Mouse (Mus musculus): Measurements from ENCODE around the gene Gm3573. TPM values are rescaled to one million over a fixed set of nuclear protein-coding genes. Genes with fewer than 3 reads are reported as not detected.
A peak's percentile ranks its signal among the peaks of the same experiment; 100 is the strongest.
"Not testable (repeated sequence)": the region's sequence is repeated elsewhere in the genome, so short reads cannot be mapped to it uniquely, and the experiment has no call there.

Gene Gm3573
- total RNA-seq (2021): 1 to 10 TPM; 2.3 to 2.4 TPM

DNA sequence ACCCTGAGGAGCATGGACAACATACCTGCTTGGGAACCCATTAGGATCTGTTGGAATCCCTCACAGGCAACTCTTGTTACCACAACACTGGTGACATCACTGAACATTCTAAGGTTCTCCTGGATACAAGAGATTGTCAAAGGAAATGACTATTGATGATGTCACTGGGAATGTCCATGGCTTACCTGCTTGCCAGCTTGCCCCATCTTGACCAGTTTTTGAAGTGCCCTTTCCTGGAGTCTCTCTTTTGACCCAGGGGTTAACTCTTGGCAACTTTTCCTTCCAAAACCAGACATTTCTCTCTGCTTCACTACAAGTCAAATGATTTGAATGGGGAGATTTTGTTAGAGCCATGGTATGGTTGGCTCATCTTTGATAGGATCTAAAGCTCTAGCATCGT, at the start of gene Gm3573:
TSS of gene Gm3573 (minus strand) at position 101 of the 400 bp plus-strand sequence.
- not testable (repeated sequence) for DNase-seq (ENCODE audit: extremely low spot score in 1 of 2, low spot score in 1 of 2)

DNA sequence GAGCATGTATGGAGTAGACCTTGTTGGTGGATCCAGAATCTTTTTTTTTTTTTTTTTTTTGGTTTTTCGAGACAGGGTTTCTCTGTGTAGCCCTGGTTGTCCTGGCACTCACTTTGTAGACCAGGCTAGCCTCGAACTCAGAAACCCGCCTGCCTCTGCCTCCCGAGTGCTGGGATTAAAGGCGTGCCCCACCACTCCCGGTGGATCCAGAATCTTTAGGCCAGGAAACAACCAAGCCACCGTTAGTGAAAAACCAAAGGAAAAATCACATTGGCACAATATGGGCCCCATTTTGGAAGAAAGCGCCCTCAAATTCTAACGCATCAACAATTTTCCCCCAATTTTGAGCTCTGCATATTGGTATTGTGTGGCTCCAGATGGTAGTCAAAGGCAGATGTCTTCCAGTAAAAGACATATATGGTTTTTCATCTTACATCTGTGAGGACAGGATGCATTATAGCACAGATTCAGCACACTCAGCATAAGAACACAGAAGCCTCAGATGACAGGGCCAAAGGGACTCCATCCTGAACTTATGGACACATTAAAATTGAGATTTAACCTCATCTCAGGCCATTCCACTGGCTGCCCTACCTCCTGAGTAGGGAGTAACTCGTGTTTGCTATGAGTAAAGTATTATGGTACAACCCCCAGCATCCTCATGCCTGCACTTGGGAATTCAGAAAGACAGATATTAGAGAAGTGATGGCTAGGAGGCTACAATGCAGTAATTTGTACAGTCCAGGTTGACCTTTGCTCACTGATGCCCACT, 26.4 kb upstream of the Gm3573 start:
- DNase-seq (ENCODE audit: extremely low spot score in 1 of 2, low spot score in 1 of 2): not testable (repeated sequence)

DNA sequence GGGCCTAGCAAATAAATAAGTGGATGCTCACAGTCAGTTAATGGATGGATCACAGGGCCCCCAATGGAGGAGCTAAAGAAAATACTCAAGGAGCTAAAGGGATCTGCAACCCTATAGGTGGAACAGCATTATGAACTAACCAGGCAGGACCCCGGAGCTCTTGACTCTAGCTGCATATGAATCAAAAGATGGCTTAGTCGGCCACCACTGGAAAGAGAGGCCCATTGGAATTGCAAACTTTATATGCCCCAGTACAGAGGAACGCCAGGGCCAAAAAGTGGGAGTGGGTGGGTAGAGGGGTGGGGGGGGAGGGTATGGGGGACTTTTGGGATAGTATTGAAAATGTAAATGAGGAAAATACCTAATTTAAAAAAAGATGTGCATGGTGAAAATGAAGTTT, 6.7 kb downstream of the Gm3573 start:
- peak in 1 of 2 experiments; percentile 1 for DNase-seq (ENCODE audit: extremely low spot score in 1 of 2, low spot score in 1 of 2)

DNA sequence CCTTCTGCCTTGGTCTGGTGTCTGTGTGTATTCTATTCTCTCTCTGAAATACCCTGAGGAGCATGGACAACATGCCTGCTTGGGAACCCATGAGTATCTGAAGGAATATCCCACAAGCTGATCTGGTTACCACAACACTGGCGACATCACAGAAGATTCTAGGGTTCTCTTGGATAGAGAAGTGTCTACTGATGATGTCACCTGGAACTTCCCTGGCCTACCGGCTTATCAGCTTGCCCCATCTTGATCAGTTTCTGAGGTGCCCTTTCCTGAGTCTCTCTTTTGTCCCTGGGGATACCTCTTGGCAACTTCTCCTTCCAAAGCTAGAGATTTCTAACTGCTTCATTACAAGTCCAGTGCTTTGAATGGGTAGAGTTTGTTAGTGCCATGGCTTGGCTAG, 28.1 kb downstream of the Gm3573 start, which contains the start of gene Gm17027:
TSS of gene Gm17027 (minus strand) at position 101 of the 400 bp plus-strand sequence.
- DNase-seq (ENCODE audit: extremely low spot score in 1 of 2, low spot score in 1 of 2): not testable (repeated sequence)

Other genes starting within 250 kb of the Gm3573 start
- gene 1700024B05Rik, start 246.8 kb downstream of the Gm3573 start, total RNA-seq (2021): not detected
- gene Gm6401, start 222.9 kb downstream of the Gm3573 start, total RNA-seq (2021): not detected
- not detected for gene Gm3543, start 207.5 kb downstream of the Gm3573 start, total RNA-seq (2021)
- gene Gm7951, start 73.4 kb downstream of the Gm3573 start, total RNA-seq (2021): not detected
- gene Gm17027, start 28.2 kb downstream of the Gm3573 start, total RNA-seq (2021): not detected
- not detected for gene Gm17026, start 69.3 kb upstream of the Gm3573 start, total RNA-seq (2021)
- not detected for gene Gm9611, start 106.6 kb upstream of the Gm3573 start, total RNA-seq (2021)
- not detected for gene Gm7995, start 119.4 kb upstream of the Gm3573 start, total RNA-seq (2021)
- not detected for gene Gm8005, start 248.9 kb upstream of the Gm3573 start, total RNA-seq (2021)

Data from layer of hippocampus, postnatal 25 days (tissue).